Mouse (Mus musculus) urinary bladder, postnatal 14 days (tissue): ENCODE data around the gene Ston1.

Experiments
- DNase-seq: peaks from one replicate; pipeline ENCODE4 v3.0.0; 2021; ENCODE audit warnings: low spot score

Ston1 gene

DNA sequence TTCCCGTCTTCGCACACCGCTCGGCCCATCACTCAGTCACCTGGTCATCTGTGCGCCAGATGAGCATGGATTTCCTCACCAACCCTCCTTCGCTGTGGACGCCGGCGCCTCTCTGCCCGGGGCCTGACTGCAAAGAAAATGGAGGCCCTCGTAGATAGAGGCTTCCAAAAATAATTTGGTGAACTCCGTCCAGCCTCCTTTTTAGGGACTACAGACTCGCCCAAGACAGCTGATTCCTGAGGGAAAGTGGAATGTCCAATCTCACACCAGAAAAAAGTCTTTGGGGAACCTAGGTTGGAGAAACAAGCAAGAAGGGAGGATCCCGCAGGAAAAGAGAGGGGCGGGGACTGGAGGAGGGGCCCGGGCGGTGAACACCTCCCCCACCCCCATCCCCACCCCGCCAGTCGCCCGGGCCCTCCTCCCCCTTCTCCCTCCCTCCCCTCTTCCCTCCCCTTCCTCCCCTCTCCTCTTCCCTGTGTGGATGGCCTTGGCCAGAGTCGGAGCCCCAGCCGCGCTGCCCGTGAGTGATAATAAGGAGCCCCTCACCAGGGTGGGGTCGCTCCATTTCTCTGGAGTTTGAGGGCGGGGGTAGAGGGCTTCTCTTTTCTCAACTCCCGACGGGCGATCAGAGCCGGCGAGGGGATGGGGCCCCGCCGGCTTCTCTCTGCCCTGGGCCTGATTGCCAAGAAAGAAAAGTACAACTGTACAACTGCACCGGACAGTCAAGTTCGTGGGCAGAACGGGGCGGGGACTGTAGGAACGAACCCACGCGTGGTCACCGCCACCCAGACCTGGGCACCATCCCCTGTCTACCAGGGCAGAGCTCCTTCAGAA, at the start of gene Ston1:
Ston1 (plus strand) TSS at position 463 of the 834 bp plus-strand sequence.
- DNase-seq, result peak; percentile 84

DNA sequence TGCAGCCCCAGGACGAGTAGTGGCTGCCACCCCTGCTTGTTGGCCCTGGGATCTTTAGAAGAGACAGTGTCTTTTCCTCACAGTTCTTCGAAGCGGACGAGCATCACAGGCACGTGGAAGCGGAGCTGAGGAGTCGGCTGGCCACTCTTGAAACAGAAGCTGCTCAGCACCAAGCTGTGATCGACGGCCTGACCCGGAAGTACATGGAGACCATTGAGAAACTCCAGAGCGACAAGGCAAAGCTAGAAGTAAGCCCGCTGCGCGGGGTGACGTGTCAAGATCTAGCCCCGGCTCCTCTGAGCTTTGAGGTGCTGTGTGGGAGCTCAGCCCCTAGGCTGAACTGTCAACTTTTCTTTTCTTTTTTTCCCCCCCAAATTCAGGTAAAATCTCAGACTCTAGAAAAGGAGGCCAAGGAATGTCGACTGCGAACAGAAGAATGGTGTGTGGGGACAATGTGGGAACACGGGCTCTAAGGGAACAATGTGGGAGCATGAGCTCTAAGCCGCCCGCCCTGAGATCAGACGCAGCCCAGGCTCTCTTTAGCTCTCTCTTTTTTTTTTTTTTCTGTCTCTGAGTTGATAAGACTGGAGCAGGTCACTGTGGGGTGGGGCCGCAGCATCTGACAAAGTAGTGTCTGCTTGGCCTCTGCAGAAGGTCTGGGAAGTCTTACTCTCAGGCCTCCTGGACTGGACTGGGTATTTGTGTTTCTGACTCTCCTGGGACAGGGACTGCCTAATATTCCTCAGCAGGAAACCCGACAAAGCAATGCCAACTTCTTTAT, 47.9 kb upstream of the Ston1 start:
- DNase-seq, result no peak

GRCm38 (mm10) chr17:88550351-88550750, 47.1 kb upstream of the Ston1 start:
- DNase-seq, result no peak

DNA sequence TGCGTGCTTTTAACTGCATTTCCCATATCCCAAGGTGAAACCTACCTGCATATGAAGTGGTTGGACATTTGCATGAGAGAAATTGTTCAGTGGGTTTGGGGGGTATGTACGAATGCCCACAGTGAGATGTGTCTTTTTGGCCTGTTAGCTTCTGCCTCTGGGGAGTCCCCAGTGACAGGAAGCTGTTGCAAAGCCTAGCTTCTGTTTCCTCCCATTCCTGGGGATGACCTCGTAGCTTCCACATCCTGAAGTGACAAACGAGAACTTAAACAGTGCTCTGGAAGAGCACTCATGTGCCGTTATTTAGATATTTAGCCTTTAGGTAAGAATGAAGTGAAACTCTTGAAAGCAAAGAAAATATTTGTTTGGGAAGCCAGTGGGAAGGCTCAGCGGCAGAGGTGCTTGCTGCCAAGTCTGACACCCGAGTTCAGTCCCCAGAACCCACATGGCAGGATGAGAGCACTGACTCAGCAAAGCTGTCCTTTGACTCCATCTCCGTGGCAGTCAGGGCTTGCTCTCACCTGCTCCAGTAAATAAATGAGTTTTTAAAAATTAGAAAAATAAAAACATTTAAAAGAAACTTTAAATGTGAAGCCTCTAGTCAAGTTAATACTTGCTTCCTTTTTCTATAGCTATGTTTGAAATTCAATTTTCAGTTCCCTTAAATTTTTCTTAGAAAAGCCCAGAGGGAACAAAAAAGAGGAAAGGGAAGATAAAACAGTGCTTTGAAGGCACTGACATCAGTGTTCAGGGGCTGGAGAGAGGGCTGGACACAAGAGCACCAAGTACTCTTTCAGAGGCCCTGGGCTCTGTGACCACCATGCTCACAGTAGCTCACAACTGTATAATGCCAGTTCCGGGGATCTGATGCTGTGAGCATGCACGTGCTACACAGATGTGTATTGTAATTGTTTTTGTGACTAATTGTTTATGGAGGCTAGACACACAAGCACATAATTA, 46.2 kb upstream of the Ston1 start:
- DNase-seq, result no peak

GRCm38 (mm10) chr17:88552556-88552955, 44.9 kb upstream of the Ston1 start:
- DNase-seq, result no peak

DNA sequence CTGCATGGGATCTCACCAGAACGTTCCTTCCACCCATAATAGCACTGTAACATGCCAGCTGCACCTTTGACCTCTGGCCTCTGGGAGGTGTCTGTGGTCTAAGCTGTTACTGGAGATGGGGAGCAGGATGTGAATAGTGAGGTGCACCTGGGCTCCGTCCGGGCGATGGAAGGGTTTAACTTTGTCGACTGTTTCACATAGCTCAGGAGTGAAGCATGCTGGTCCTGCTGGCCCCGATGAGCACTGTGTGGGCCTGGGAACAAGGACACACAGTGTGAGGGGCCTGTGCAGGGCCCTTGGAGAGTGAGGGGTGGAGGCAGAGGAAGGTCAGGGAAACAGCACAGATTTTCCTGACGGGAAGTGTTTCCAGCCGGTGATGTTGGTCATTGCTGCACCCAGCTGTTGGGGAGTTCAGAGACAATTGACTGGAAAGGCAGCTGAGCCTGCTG, 44.5 kb upstream of the Ston1 start:
- no peak for DNase-seq

DNA sequence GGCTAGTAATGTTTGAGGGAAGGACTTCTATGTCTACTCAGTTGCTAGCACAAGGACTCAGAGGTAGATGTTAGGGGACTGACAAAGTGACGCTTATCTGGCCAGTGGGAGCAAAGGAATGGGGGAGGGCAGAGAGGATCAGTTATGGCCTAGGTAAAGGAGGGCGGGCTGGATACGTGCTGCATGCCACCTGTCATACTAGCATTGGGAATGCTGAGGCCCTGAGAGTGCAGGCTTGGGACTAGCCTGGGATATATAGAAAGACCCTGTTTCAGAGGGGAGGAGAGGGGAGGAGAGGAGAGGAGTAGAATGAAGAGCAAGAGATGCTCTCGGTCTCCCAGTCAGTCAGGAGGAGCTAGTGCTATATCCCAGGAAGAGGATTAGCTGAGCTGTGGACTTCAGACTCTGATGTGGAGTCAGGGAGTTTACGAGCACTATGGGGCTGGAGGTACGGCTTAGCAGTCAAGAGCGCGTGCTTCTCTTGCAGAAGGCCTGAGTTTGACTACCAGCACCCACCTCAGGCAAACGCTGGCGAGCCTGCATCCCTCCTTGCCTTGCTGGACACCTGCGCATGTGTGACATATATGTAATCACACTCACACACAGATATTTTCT, 43.9 kb upstream of the Ston1 start:
- DNase-seq, result no peak

- DNase-seq, result no peak
Measured at GRCm38 (mm10) chr17:88556176-88556575, 41.3 kb upstream of the Ston1 start.

GRCm38 (mm10) chr17:88556688-88557087, 40.8 kb upstream of the Ston1 start:
- DNase-seq, result no peak

DNA sequence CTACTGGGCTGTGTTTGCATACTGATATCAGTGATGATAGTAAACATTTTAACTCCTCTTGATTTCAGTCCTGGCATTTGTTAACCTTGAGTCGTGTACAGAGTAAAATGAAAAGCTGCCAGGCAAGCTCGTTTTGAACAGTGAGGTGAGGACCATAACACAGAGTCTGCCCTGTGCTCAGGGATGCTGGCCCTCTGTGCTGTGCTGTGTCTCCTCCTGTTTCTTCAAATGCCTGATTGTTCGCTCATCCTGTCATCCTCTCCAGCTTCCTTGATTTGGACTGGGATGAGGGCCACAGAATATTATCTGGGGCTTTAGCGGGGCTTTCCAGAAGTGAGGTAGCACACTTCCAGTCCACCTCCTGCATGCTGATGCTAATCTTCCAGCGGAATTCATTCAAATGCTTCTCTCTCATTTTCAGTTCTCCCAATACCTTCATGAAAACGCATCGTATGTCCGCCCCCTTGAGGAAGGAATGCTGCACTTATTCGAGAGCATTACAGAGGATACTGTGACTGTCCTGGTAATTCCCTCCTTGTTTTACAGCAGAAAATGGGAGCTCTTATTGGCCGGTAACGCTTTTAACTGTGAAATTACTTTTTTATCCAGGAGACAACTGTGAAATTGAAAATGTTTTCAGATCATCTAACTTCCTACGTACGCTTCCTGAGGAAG, 39.2 kb upstream of the Ston1 start:
- DNase-seq, result peak; percentile 86

GRCm38 (mm10) chr17:88563611-88564010, 33.9 kb upstream of the Ston1 start:
- no peak for DNase-seq

- no peak for DNase-seq
Measured at GRCm38 (mm10) chr17:88569807-88570540, 27.5 kb upstream of the Ston1 start.

- DNase-seq, result no peak
Measured at GRCm38 (mm10) chr17:88570784-88571183, 26.7 kb upstream of the Ston1 start.

GRCm38 (mm10) chr17:88574811-88575210, 22.7 kb upstream of the Ston1 start:
- no peak for DNase-seq

GRCm38 (mm10) chr17:88578522-88579242, 18.8 kb upstream of the Ston1 start:
- no peak for DNase-seq

GRCm38 (mm10) chr17:88580556-88580955, 16.9 kb upstream of the Ston1 start:
- peak; percentile 18 for DNase-seq

GRCm38 (mm10) chr17:88581511-88582021, 15.9 kb upstream of the Ston1 start:
- no peak for DNase-seq

GRCm38 (mm10) chr17:88582999-88583398, 14.5 kb upstream of the Ston1 start:
- no peak for DNase-seq

GRCm38 (mm10) chr17:88583411-88583810, 14.1 kb upstream of the Ston1 start:
- DNase-seq, result no peak
